Mouse (Mus musculus) thymus, adult 2 months (tissue): Measurements from ENCODE around the gene Poc5.

ENCODE experiments used
- CTCF ChIP-seq: fragments of 200-500 bp; IDR thresholded peaks from 2 replicates; pipeline ENCODE4 v1.5.1; 2012; ENCODE audit warnings: mild to moderate bottlenecking, control low read depth, low read length, moderate library complexity, borderline replicate concordance; ENCODE audit not compliant: control insufficient read depth, poor library complexity, insufficient read depth; ENCODE audit errors: extremely low read depth
- POLR2A ChIP-seq: fragments of 200-500 bp; IDR thresholded peaks from 2 replicates; pipeline ENCODE4 v1.6.1; 2012; ENCODE audit warnings: mild to moderate bottlenecking, low read length, control low read depth, moderate library complexity; ENCODE audit not compliant: control insufficient read depth, poor library complexity, insufficient read depth; ENCODE audit errors: extremely low read depth

DNA sequence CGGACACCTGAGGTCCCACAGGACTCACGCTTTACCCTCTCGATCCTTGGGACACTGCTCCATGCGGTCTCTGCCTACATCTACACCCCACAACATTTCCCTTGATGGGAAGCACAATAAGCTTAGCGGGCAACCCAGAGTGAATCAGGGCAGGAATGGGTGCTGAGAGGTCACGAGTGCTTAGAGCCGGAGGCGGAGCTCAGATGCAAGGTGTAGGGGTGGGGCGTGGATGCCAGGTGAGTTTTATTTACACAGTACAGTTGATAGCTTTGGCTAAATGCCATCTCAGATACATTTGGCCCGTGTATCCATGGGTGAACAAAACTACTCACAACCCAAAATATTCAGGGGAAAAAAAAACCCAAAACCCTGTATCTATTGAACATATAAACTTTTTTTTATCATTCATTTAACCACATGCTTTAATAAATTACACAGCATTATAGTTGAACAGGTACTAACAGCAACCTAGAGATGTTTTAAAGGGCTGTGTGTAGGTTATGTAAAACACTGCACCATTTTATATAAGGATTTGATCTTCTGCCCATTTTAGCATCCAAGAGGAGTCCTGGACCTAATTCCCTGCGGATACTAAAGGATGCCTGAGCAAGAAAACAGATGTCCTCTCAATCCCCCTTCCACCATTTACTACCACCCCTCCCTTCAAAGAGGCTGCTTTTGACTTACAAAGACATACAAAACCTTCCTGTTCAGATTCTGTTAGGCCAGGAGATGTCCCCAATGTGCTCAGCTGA is 63.5 kb downstream of the Poc5 start:
- no peak for TF ChIP-seq CTCF
- no peak for TF ChIP-seq POLR2A
